Mouse (Mus musculus): ENCODE measurements around the gene Prdm16. TPM values are rescaled to one million over a fixed set of nuclear protein-coding genes. Genes with fewer than 3 reads are reported as not detected.

Prdm16 gene
- polyA plus RNA-seq, 1 experiment from 2014 or later: 2.2 TPM

GRCm38 (mm10) chr4:154513664-154514063, 123.0 kb downstream of the Prdm16 start:
- Histone ChIP-seq H3K4me2 (ENCODE audit: low read depth, low read length) (no peak overlapping the region), H3K9me3 (ENCODE audit: low read length) (no peaks in the 10 kb centered on the region), H3K36me3 (replicated peaks; ENCODE audit: insufficient read depth, low read length) (no peaks in the 10 kb centered on the region), H3K27ac (ENCODE audit: low read depth) (no peak overlapping the region), H3K4me1 (ENCODE audit: insufficient read depth) (no peaks in the 10 kb centered on the region), H3K4me3 (ENCODE audit: low read depth, low read length) (no peak overlapping the region), H3K27me3 (ENCODE audit: insufficient read depth, low read length) (no peaks in the 10 kb centered on the region), H3K9ac (replicated peaks) (no peak overlapping the region)
- no peak for TF ChIP-seq CTCF (IDR thresholded peaks at IDR 0.05; ENCODE audit: low read depth)
- no peak for TF ChIP-seq EP300 (IDR thresholded peaks at IDR 0.05; ENCODE audit: low read depth)
- 81% methylated on average over 2 of the region's 2 CpGs for whole genome bisulfite sequencing (ENCODE audit: insufficient replicate concordance)
- ATAC-seq (no peak), DNase-seq (no peak)

GRCm38 (mm10) chr4:154512518-154513090, 124.1 kb downstream of the Prdm16 start:
- Histone ChIP-seq H3K36me3 (replicated peaks; ENCODE audit: insufficient read depth, low read length) (no peaks in the 10 kb centered on the region), H3K4me3 (ENCODE audit: low read depth, low read length) (no peak overlapping the region), H3K9me3 (ENCODE audit: low read length) (no peaks in the 10 kb centered on the region), H3K4me1 (ENCODE audit: insufficient read depth) (no peaks in the 10 kb centered on the region), H3K4me2 (ENCODE audit: low read depth, low read length) (no peak overlapping the region), H3K27ac (ENCODE audit: low read depth) (no peak overlapping the region), H3K9ac (replicated peaks) (no peak overlapping the region), H3K27me3 (ENCODE audit: insufficient read depth, low read length) (no peaks in the 10 kb centered on the region)
- WGBS (ENCODE audit: insufficient replicate concordance): 51% methylated on average over 15 of the region's 15 CpGs
- ATAC-seq (no peak), DNase-seq (no peak)
- TF ChIP-seq EP300 (IDR thresholded peaks at IDR 0.05; ENCODE audit: low read depth) (no peak), CTCF (IDR thresholded peaks at IDR 0.05; ENCODE audit: low read depth) (no peak)

- TF ChIP-seq EP300 (IDR thresholded peaks at IDR 0.05; ENCODE audit: low read depth): no peak
- TF ChIP-seq CTCF (IDR thresholded peaks at IDR 0.05; ENCODE audit: low read depth): no peak
- WGBS (ENCODE audit: insufficient replicate concordance): 66% methylated on average over 4 of the region's 4 CpGs
- H3K27ac ChIP-seq (ENCODE audit: low read depth): no peak overlapping the region
- H3K9me3 ChIP-seq (ENCODE audit: low read length): no peaks in the 10 kb centered on the region
- DNase-seq (no peak), ATAC-seq (no peak)
- H3K4me3 ChIP-seq (ENCODE audit: low read depth, low read length): no peak overlapping the region
- H3K36me3 ChIP-seq (replicated peaks; ENCODE audit: insufficient read depth, low read length): no peaks in the 10 kb centered on the region
- no peak overlapping the region for H3K9ac ChIP-seq (replicated peaks)
- no peak overlapping the region for H3K4me2 ChIP-seq (ENCODE audit: low read depth, low read length)
- H3K4me1 ChIP-seq (ENCODE audit: insufficient read depth): no peaks in the 10 kb centered on the region
- H3K27me3 ChIP-seq (ENCODE audit: insufficient read depth, low read length): no peaks in the 10 kb centered on the region
Measured at GRCm38 (mm10) chr4:154511767-154512166, 124.9 kb downstream of the Prdm16 start.

- TF ChIP-seq EP300 (IDR thresholded peaks at IDR 0.05; ENCODE audit: low read depth) (no peak), CTCF (IDR thresholded peaks at IDR 0.05; ENCODE audit: low read depth) (no peak)
- no peak overlapping the region for H3K4me2 ChIP-seq (ENCODE audit: low read depth, low read length)
- ATAC-seq (no peak), DNase-seq (no peak)
- no peak overlapping the region for H3K9ac ChIP-seq (replicated peaks)
- no peaks in the 10 kb centered on the region for H3K36me3 ChIP-seq (replicated peaks; ENCODE audit: insufficient read depth, low read length)
- H3K9me3 ChIP-seq (ENCODE audit: low read length): no peaks in the 10 kb centered on the region
- no peak overlapping the region for H3K27ac ChIP-seq (ENCODE audit: low read depth)
- H3K4me1 ChIP-seq (ENCODE audit: insufficient read depth): no peaks in the 10 kb centered on the region
- no peaks in the 10 kb centered on the region for H3K27me3 ChIP-seq (ENCODE audit: insufficient read depth, low read length)
- no peak overlapping the region for H3K4me3 ChIP-seq (ENCODE audit: low read depth, low read length)
- WGBS (ENCODE audit: insufficient replicate concordance): 32% methylated on average over 20 of the region's 20 CpGs
Measured at GRCm38 (mm10) chr4:154506774-154507435, 129.8 kb downstream of the Prdm16 start.

GRCm38 (mm10) chr4:154505313-154505712, 131.4 kb downstream of the Prdm16 start:
- no peak for ATAC-seq
- H3K9ac ChIP-seq (replicated peaks): no peak overlapping the region
- H3K27ac ChIP-seq (ENCODE audit: low read depth): no peak overlapping the region
- no peaks in the 10 kb centered on the region for H3K27me3 ChIP-seq (ENCODE audit: insufficient read depth, low read length)
- no peaks in the 10 kb centered on the region for H3K9me3 ChIP-seq (ENCODE audit: low read length)
- no peak overlapping the region for H3K4me2 ChIP-seq (ENCODE audit: low read depth, low read length)
- 0 out of 2 replicates have a peak, but pooled peaks cover 1% of the 10 kb centered on the region for H3K4me1 ChIP-seq (ENCODE audit: insufficient read depth)
- H3K4me3 ChIP-seq (ENCODE audit: low read depth, low read length): no peak overlapping the region
- 58% methylated on average over 5 of the region's 5 CpGs for WGBS (ENCODE audit: insufficient replicate concordance)
- H3K36me3 ChIP-seq (replicated peaks; ENCODE audit: insufficient read depth, low read length): no peaks in the 10 kb centered on the region
- no peak for DNase-seq
- no peak for TF ChIP-seq CTCF (IDR thresholded peaks at IDR 0.05; ENCODE audit: low read depth)
- no peak for TF ChIP-seq EP300 (IDR thresholded peaks at IDR 0.05; ENCODE audit: low read depth)

GRCm38 (mm10) chr4:154503260-154503829, 133.3 kb downstream of the Prdm16 start:
- WGBS (ENCODE audit: insufficient replicate concordance): 73% methylated on average over 21 of the region's 21 CpGs
- TF ChIP-seq CTCF (IDR thresholded peaks at IDR 0.05; ENCODE audit: low read depth): no peak
- TF ChIP-seq EP300 (IDR thresholded peaks at IDR 0.05; ENCODE audit: low read depth): no peak
- H3K9ac ChIP-seq (replicated peaks): no peak overlapping the region
- H3K4me2 ChIP-seq (ENCODE audit: low read depth, low read length): no peak overlapping the region
- H3K9me3 ChIP-seq (ENCODE audit: low read length): no peaks in the 10 kb centered on the region
- H3K27ac ChIP-seq (ENCODE audit: low read depth): no peak overlapping the region
- H3K36me3 ChIP-seq (replicated peaks; ENCODE audit: insufficient read depth, low read length): no peaks in the 10 kb centered on the region
- peaks cover 10% of the 10 kb centered on the region for H3K4me1 ChIP-seq (ENCODE audit: insufficient read depth)
- no peak overlapping the region for H3K4me3 ChIP-seq (ENCODE audit: low read depth, low read length)
- ATAC-seq: no peak
- no peak for DNase-seq
- H3K27me3 ChIP-seq (ENCODE audit: insufficient read depth, low read length): no peaks in the 10 kb centered on the region

Data from liver, postnatal 0 days (tissue).